Mouse (Mus musculus) lung, embryonic 16.5 days (tissue): ENCODE measurements at regions not wholly inside any gene's neighbourhood (a gene's known extent, or its start where the extent isn't known, plus 50 kb on each side); places are given as distances from the start of the nearest gene placed in this dataset.

Source experiments
- ATAC-seq: fragments of 200-750 bp; cut with Nextera tagmentation; 2 replicates; pipeline ENCODE4 v1.8.0; 2017; ENCODE audit warnings: low read depth, mild to moderate bottlenecking, moderate library complexity
- H3K27ac ChIP-seq: fragments of 300-500 bp; sonication (generic); 2 replicates; pipeline ENCODE4 v1.5.1; 2014; ENCODE audit warnings: mild to moderate bottlenecking, control low read depth, low read length
- H3K27me3 ChIP-seq: fragments of 300-500 bp; sonication (generic); 2 replicates; pipeline ENCODE4 v1.6.1; 2014; ENCODE audit warnings: low read depth, low read length, mixed read lengths; ENCODE audit not compliant: control insufficient read depth, insufficient read depth
- H3K36me3 ChIP-seq: fragments of 300-500 bp; sonication (generic); 2 replicates; pipeline ENCODE4 v1.6.1; 2014; ENCODE audit warnings: low read length; ENCODE audit not compliant: control insufficient read depth, insufficient read depth
- H3K4me1 ChIP-seq: fragments of 300-500 bp; sonication (generic); replicated peaks from 2 replicates; pipeline ENCODE4 v1.6.1; 2014; ENCODE audit warnings: low read length, mixed read lengths; ENCODE audit not compliant: control insufficient read depth, insufficient read depth
- H3K4me2 ChIP-seq: fragments of 300-500 bp; sonication (generic); 2 replicates; pipeline ENCODE4 v1.6.1; 2014; ENCODE audit warnings: low read depth, low read length, control low read depth
- H3K4me3 ChIP-seq: fragments of 300-500 bp; sonication (generic); 2 replicates; pipeline ENCODE4 v1.5.1; 2014; ENCODE audit warnings: mild to moderate bottlenecking, low read length, control low read depth
- H3K9ac ChIP-seq: fragments of 300-500 bp; sonication (generic); 2 replicates; pipeline ENCODE4 v1.6.1; 2014; ENCODE audit warnings: low read length, control low read depth
- H3K9me3 ChIP-seq: fragments of 300-500 bp; sonication (generic); 2 replicates; pipeline ENCODE4 v1.6.1; 2016; ENCODE audit warnings: low read length; ENCODE audit not compliant: control insufficient read depth
- WGBS: fragments of 180-500 bp; shearing (Covaris S2); extraction: QIAGEN DNeasy Blood & Tissue Kit; methylation state at CpG from one replicate; pipeline ENCODE4 v1.1.7; 2014; 5-methylcytosine and 5-hydroxymethylcytosine counted together

DNA sequence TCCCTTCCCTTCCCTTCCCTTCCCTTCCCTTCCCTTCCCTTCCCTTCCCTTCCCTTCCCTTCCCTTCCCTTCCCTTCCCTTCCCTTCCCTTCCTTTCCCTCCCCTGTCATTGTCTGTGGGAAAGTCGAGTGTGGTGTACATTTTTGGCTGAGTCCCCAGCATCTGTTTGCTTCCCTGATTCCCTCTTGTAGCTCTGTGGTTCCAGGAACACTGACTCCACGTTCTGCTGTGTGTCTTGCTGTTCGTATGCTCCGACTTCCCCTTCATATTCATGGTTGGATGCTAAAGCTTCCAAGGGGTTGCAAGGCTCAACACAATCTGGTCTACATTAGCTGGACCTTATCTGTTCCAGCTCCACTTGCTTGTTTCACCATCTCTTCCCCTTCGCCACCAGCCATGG lies 150.2 kb upstream of the Lrig1 start:
- Histone ChIP-seq H3K4me1 (no peaks in the 10 kb centered on the region), H3K4me2 (no peak overlapping the region), H3K9me3 (no peaks in the 10 kb centered on the region; the same call in 1 of the 2 replicates), H3K4me3 (no peak overlapping the region), H3K27ac (no peak overlapping the region), H3K9ac (no peak overlapping the region), H3K27me3 (no peaks in the 10 kb centered on the region), H3K36me3 (no peaks in the 10 kb centered on the region)
- 50% methylated on average over 5 of the region's 5 CpGs for WGBS
- no peak for ATAC-seq

DNA sequence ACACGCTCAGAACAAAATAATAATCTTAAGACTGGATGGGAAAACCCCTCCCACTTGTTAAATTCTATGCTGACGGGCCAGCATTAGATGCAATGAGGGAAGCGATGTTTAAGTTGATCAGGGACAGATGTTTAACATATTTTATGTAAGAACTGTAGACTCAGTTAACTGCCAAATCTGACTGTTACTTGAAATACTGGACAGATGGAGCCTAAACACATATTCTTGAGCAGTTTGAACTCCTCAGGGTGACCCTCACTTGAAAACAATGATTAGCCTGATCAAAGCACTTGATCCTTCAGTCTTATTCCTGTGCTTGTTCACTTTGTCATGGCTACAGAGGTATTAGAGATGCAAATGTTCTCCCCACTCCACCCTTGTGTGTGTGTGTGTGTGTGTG lies 149.6 kb upstream of the Lrig1 start:
- Histone ChIP-seq H3K36me3 (no peaks in the 10 kb centered on the region), H3K4me3 (no peak overlapping the region), H3K27me3 (no peaks in the 10 kb centered on the region), H3K4me1 (no peaks in the 10 kb centered on the region), H3K9me3 (no peaks in the 10 kb centered on the region; the same call in 1 of the 2 replicates), H3K9ac (no peak overlapping the region), H3K27ac (no peak overlapping the region), H3K4me2 (no peak overlapping the region)
- ATAC-seq = no peak
- 46% methylated on average over 3 of the region's 3 CpGs for WGBS

GRCm38 (mm10) chr6:94848437-94848836 lies 148.5 kb upstream of the Lrig1 start:
- Histone ChIP-seq H3K9ac (no peak overlapping the region), H3K27me3 (no peaks in the 10 kb centered on the region), H3K4me1 (no peaks in the 10 kb centered on the region), H3K4me2 (no peak overlapping the region), H3K36me3 (no peaks in the 10 kb centered on the region), H3K4me3 (no peak overlapping the region), H3K9me3 (no peaks in the 10 kb centered on the region; the same call in 1 of the 2 replicates), H3K27ac (no peak overlapping the region)
- no peak for ATAC-seq
- WGBS = 73% methylated on average over 1 of the region's 1 CpGs

DNA sequence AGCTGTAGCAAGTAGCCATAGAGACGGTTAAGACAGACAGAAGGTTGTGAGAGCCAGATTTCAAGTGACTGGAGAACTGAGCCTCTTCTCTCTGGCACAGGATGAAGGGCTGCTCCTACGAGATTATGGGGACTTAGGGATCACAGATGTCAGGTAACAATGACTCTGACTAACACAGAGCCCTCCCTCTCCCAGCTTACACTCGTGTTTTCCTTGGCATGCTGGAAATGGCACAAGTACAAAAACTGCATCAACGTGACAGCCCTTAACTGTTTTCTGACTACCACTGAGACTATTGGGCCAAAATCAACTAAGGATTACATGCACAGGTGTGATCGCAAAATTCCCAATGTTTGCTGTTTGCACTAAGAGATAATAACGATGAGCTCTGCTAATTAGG lies 145.9 kb upstream of the Lrig1 start:
- H3K4me2 ChIP-seq = no peak overlapping the region
- WGBS = 68% methylated on average over 6 of the region's 6 CpGs
- no peaks in the 10 kb centered on the region for H3K36me3 ChIP-seq
- no peak overlapping the region for H3K27ac ChIP-seq
- no peak overlapping the region for H3K4me3 ChIP-seq
- H3K27me3 ChIP-seq = no peaks in the 10 kb centered on the region
- ATAC-seq = no peak
- H3K9me3 ChIP-seq = no peaks in the 10 kb centered on the region; the same call in 1 of the 2 replicates
- H3K4me1 ChIP-seq = no peaks in the 10 kb centered on the region
- H3K9ac ChIP-seq = no peak overlapping the region

GRCm38 (mm10) chr6:94842856-94843255 lies 142.9 kb upstream of the Lrig1 start:
- no peak overlapping the region for H3K4me2 ChIP-seq
- H3K9me3 ChIP-seq = no peaks in the 10 kb centered on the region; the same call in 1 of the 2 replicates
- H3K4me3 ChIP-seq = no peak overlapping the region
- H3K36me3 ChIP-seq = no peaks in the 10 kb centered on the region
- no peak for ATAC-seq
- H3K4me1 ChIP-seq = no peaks in the 10 kb centered on the region
- H3K27me3 ChIP-seq = no peaks in the 10 kb centered on the region
- WGBS = 76% methylated on average over 9 of the region's 9 CpGs
- no peak overlapping the region for H3K9ac ChIP-seq
- no peak overlapping the region for H3K27ac ChIP-seq

DNA sequence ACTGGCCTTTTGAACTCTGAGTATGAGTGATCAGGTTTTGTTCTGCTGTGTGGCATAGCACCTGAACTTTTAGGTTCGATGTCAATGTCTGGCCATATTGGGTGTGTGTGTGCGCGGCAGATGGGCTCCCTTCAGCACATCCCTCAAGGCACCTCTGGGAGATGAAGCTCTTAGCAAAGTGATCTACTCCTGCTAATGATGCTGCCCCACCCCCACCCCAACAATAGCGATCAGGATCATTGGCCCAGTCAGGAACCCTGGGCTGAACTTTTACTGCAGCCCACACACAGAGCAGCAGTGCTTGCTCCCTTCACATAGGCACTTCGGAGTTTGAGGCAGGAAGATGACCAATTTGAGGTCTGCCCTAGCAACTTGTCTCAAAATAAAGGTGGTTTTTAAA lies 141.9 kb upstream of the Lrig1 start:
- Histone ChIP-seq H3K4me3 (no peak overlapping the region), H3K36me3 (no peaks in the 10 kb centered on the region), H3K4me1 (no peaks in the 10 kb centered on the region), H3K4me2 (no peak overlapping the region), H3K27ac (no peak overlapping the region), H3K9me3 (no peaks in the 10 kb centered on the region), H3K9ac (no peak overlapping the region), H3K27me3 (no peaks in the 10 kb centered on the region)
- no peak for ATAC-seq
- WGBS = 57% methylated on average over 5 of the region's 5 CpGs

GRCm38 (mm10) chr6:94835742-94836141 lies 135.8 kb upstream of the Lrig1 start:
- Histone ChIP-seq H3K36me3 (no peaks in the 10 kb centered on the region), H3K4me3 (no peak overlapping the region), H3K4me2 (no peak overlapping the region), H3K27me3 (no peaks in the 10 kb centered on the region), H3K4me1 (no peaks in the 10 kb centered on the region; the same call in none of the 2 replicates), H3K27ac (no peak overlapping the region), H3K9ac (no peak overlapping the region), H3K9me3 (no peaks in the 10 kb centered on the region)
- 34% methylated on average over 2 of the region's 2 CpGs for WGBS
- ATAC-seq = no peak

DNA sequence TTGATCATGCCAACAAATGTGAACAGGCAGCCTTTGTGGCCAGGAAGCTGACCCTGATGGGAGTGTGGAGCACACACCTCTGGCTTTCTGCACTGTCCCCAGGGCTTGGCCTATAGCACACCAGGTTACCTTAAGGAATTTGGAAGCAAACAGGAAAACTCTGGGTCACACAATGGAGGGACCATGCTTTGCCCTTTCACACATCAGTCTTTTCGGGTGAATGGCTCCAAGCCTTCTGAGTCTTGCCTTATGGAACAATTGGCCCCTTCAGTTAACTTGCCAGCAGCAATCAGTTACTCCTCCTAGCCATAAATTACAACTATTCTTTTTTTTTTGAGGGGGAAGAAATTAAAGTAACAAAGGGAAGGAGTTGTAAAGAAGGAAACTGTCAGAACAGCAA lies 134.6 kb upstream of the Lrig1 start:
- Histone ChIP-seq H3K4me3 (no peak overlapping the region), H3K9me3 (no peaks in the 10 kb centered on the region), H3K4me1 (no peaks in the 10 kb centered on the region; the same call in none of the 2 replicates), H3K4me2 (no peak overlapping the region), H3K27me3 (no peaks in the 10 kb centered on the region), H3K36me3 (no peaks in the 10 kb centered on the region), H3K9ac (no peak overlapping the region), H3K27ac (no peak overlapping the region)
- WGBS = 48% methylated on average over 1 of the region's 1 CpGs
- no peak for ATAC-seq

DNA sequence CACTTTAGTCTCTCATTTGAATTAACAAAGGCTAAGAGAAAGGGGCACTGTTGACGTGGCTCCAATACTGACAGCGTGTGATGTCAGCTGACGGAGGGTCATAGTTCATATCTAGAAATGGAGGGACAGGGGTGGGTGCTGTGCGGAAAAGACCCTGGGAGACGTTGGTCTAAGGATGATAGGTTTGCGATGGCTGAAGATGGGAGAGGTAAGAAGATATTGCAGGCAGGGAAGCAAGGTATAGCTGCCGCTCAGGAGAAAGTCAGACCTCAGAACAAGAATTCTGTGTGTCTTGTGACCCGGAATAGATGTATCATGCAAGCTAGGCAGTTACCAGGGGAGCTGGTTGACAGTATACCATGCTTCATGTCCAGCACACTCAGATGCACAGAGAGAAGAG lies 130.8 kb upstream of the Lrig1 start:
- Histone ChIP-seq H3K4me2 (no peak overlapping the region), H3K27ac (no peak overlapping the region), H3K9me3 (no peaks in the 10 kb centered on the region), H3K4me3 (no peak overlapping the region), H3K9ac (no peak overlapping the region), H3K4me1 (no peaks in the 10 kb centered on the region; the same call in none of the 2 replicates), H3K27me3 (no peaks in the 10 kb centered on the region), H3K36me3 (no peaks in the 10 kb centered on the region)
- 86% methylated on average over 8 of the region's 8 CpGs for WGBS
- ATAC-seq = no peak

DNA sequence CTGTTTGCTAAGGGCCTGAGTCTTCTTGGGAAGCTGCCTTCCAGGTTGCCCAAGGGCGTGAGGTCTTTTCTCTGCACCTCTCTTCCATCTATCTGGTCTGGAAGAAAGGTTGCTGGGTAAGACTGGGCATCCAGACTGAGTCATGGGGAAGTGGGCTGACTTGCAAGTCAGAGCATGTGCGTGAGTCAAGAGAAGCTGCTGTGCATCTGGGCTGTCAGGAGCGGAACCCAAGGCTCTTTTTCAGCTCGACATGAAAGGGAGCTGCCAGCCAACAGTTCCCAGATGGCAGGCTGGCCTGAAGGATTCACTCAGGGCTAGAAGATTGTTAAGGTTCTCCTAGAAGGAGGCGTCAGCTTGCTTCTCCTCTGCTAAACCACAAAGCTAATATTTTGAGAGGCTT lies 129.3 kb upstream of the Lrig1 start:
- no peaks in the 10 kb centered on the region for H3K36me3 ChIP-seq
- no peak overlapping the region for H3K9ac ChIP-seq
- no peaks in the 10 kb centered on the region for H3K27me3 ChIP-seq
- ATAC-seq = no peak
- no peak overlapping the region for H3K4me3 ChIP-seq
- no peaks in the 10 kb centered on the region for H3K9me3 ChIP-seq
- WGBS = 68% methylated on average over 5 of the region's 5 CpGs
- H3K4me2 ChIP-seq = no peak overlapping the region
- no peaks in the 10 kb centered on the region; the same call in none of the 2 replicates for H3K4me1 ChIP-seq
- H3K27ac ChIP-seq = no peak overlapping the region
